In genomic region chr10:96458551-96458950, GRCm38 (mm10) we compare ENCODE assay signal across 19 mouse cellular contexts.
DNase-seq lines count a peak whose midpoint lies in the region; ATAC-seq and TF ChIP-seq lines count a peak whose summit lies in the region.
"Had no signal": no experiment of that assay in that cellular context is flagged by ENCODE, and none has a peak within 500 bp of the region (broad histone marks: within the 10 kb centered on the region; RNA-seq: fewer than 3 reads in every experiment).

No protein-coding gene starts in this region.

- H3K27me3 ChIP-seq in hindbrain, postnatal 0 days (ENCODE audit: insufficient read depth, low read length) = no peaks in the 10 kb centered on the region
- H3K27me3 ChIP-seq in hindbrain, embryonic 10.5 days (ENCODE audit: insufficient read depth, poor library complexity, severe bottlenecking) = no peaks in the 10 kb centered on the region
- H3K27me3 ChIP-seq in embryonic facial prominence, embryonic 15.5 days = no peaks in the 10 kb centered on the region
- H3K27me3 ChIP-seq in heart, embryonic 11.5 days (ENCODE audit: control insufficient read depth, insufficient read depth, low read length) = no peaks in the 10 kb centered on the region
- H3K27me3 ChIP-seq: forebrain, embryonic 13.5 days; liver, embryonic 13.5 days; neural tube, embryonic 15.5 days; Patski had no signal

- DNase-seq in embryo, embryonic 10 days (ENCODE audit: low spot score) = peak; percentile 11
- no peak for DNase-seq in embryo, embryonic 10.5 days (ENCODE audit: low spot score)
- DNase-seq in hindbrain, postnatal 0 days (ENCODE audit: low spot score) = peak; percentile 30
- no peak for DNase-seq in hindbrain, embryonic 10.5 days (ENCODE audit: low spot score)
- DNase-seq in 3T3-L1 (ENCODE audit: low read depth, low spot score) = peak; percentile 51
- DNase-seq: cerebellum, adult 2 months; gastrocnemius, postnatal 36 days; kidney, adult 9 months; kidney, postnatal 36 days; liver, embryonic 13.5 days; lung, embryonic 14.5 days had no signal

- H3K9ac ChIP-seq in hindbrain, postnatal 0 days (replicated peaks; ENCODE audit: low read length) = no peak overlapping the region
- H3K9ac ChIP-seq in embryonic facial prominence, embryonic 15.5 days = no peak overlapping the region
- H3K9ac ChIP-seq in heart, embryonic 11.5 days (ENCODE audit: low read depth, low read length) = no peak overlapping the region
- H3K9ac ChIP-seq: forebrain, embryonic 13.5 days; liver, embryonic 13.5 days; lung, embryonic 14.5 days; neural tube, embryonic 15.5 days had no signal

- no peaks in the 10 kb centered on the region for H3K9me3 ChIP-seq in hindbrain, postnatal 0 days (ENCODE audit: low read length)
- H3K9me3 ChIP-seq in hindbrain, embryonic 10.5 days = no peaks in the 10 kb centered on the region
- no peaks in the 10 kb centered on the region for H3K9me3 ChIP-seq in embryonic facial prominence, embryonic 15.5 days (replicated peaks)
- no peaks in the 10 kb centered on the region for H3K9me3 ChIP-seq in heart, embryonic 11.5 days (replicated peaks; ENCODE audit: control insufficient read depth, low read length)
- H3K9me3 ChIP-seq: forebrain, embryonic 13.5 days; liver, embryonic 13.5 days; neural tube, embryonic 15.5 days had no signal

- TF ChIP-seq CTCF in hindbrain, postnatal 0 days (IDR thresholded peaks at IDR 0.05; ENCODE audit: low read depth) = no peak

- no peak overlapping the region for H3K4me3 ChIP-seq in hindbrain, postnatal 0 days (ENCODE audit: low read length)
- H3K4me3 ChIP-seq in hindbrain, embryonic 10.5 days = no peak overlapping the region
- no peak overlapping the region for H3K4me3 ChIP-seq in embryonic facial prominence, embryonic 15.5 days (replicated peaks)
- H3K4me3 ChIP-seq in heart, embryonic 11.5 days (ENCODE audit: low read depth, low read length) = no peak overlapping the region
- H3K4me3 ChIP-seq: erythroblast, embryonic 14.5 days; forebrain, embryonic 13.5 days; liver, embryonic 13.5 days; neural tube, embryonic 15.5 days had no signal

- no peak for ATAC-seq in hindbrain, postnatal 0 days
- ATAC-seq in embryonic facial prominence, embryonic 15.5 days (ENCODE audit: insufficient number of reproducible peaks, low FRiP score, low TSS enrichment, low read depth) = no peak
- ATAC-seq in heart, embryonic 11.5 days (replicated peaks; ENCODE audit: insufficient number of reproducible peaks, low FRiP score, low TSS enrichment) = no peak
- ATAC-seq: forebrain, embryonic 13.5 days; hindbrain, embryonic 16.5 days; intestine, embryonic 16.5 days; Patski had no signal

- H3K27ac ChIP-seq in hindbrain, postnatal 0 days = no peak overlapping the region
- H3K27ac ChIP-seq in hindbrain, embryonic 10.5 days = no peak overlapping the region
- H3K27ac ChIP-seq in embryonic facial prominence, embryonic 15.5 days (replicated peaks) = peak overlapping the region; percentile 65
- H3K27ac ChIP-seq in heart, embryonic 11.5 days (ENCODE audit: low read depth, low read length) = no peak overlapping the region
- H3K27ac ChIP-seq: forebrain, embryonic 13.5 days; liver, embryonic 13.5 days; neural tube, embryonic 15.5 days had no signal

- H3K4me2 ChIP-seq in hindbrain, postnatal 0 days (ENCODE audit: low read depth, low read length) = no peak overlapping the region
- no peak overlapping the region for H3K4me2 ChIP-seq in embryonic facial prominence, embryonic 15.5 days (replicated peaks)
- H3K4me2 ChIP-seq in heart, embryonic 11.5 days = no peak overlapping the region
- H3K4me2 ChIP-seq: forebrain, embryonic 13.5 days; liver, embryonic 13.5 days; lung, embryonic 14.5 days; neural tube, embryonic 15.5 days had no signal

- H3K36me3 ChIP-seq in hindbrain, postnatal 0 days (ENCODE audit: insufficient read depth, low read length) = no peaks in the 10 kb centered on the region
- no peaks in the 10 kb centered on the region for H3K36me3 ChIP-seq in hindbrain, embryonic 10.5 days
- no peaks in the 10 kb centered on the region for H3K36me3 ChIP-seq in embryonic facial prominence, embryonic 15.5 days
- H3K36me3 ChIP-seq in heart, embryonic 11.5 days (ENCODE audit: control insufficient read depth, insufficient read depth, low read length) = no peaks in the 10 kb centered on the region
- H3K36me3 ChIP-seq: liver, embryonic 13.5 days; neural tube, embryonic 15.5 days had no signal

- WGBS in hindbrain, postnatal 0 days = 56% methylated on average over 4 of the region's 4 CpGs
- 72% methylated on average over 4 of the region's 4 CpGs for WGBS in hindbrain, embryonic 10.5 days
- 39% methylated on average over 4 of the region's 4 CpGs for WGBS in embryonic facial prominence, embryonic 15.5 days
- 81% methylated on average over 4 of the region's 4 CpGs for WGBS in heart, embryonic 11.5 days (ENCODE audit: insufficient replicate concordance)

- H3K4me1 ChIP-seq in hindbrain, postnatal 0 days (ENCODE audit: insufficient read depth, low read length) = no peaks in the 10 kb centered on the region
- H3K4me1 ChIP-seq in hindbrain, embryonic 10.5 days (replicated peaks) = peaks cover 8% of the 10 kb centered on the region
- peaks cover 24% of the 10 kb centered on the region for H3K4me1 ChIP-seq in embryonic facial prominence, embryonic 15.5 days
- no peaks in the 10 kb centered on the region for H3K4me1 ChIP-seq in heart, embryonic 11.5 days (ENCODE audit: control insufficient read depth, insufficient read depth, low read length)
- H3K4me1 ChIP-seq: liver, embryonic 13.5 days had no signal

Comparison
In these comparisons a context has a peak if more than half of its experiments do, and no peak if none do; other contexts are left out.
1. DNase-seq: peak in embryo, embryonic 10 days (single experiment), hindbrain, postnatal 0 days (single experiment) and 3T3-L1 (single experiment); none in embryo, embryonic 10.5 days (single experiment) and hindbrain, embryonic 10.5 days (single experiment).